Mouse (Mus musculus): Measurements from ENCODE around the gene Actl11. TPM values are rescaled to one million over a fixed set of nuclear protein-coding genes. Genes with fewer than 3 reads are reported as not detected.

The Actl11 gene
- polyA plus RNA-seq, 1 experiment from 2014 or later, result not detected

GRCm38 (mm10) chr9:107964681-107965080 lies 36.4 kb downstream of the Actl11 start:
- Histone ChIP-seq H3K4me1 (no peaks in the 10 kb centered on the region), H3K4me2 (no peak overlapping the region), H3K4me3 (replicated peaks) (no peak overlapping the region), H3K36me3 (peaks cover 5% of the 10 kb centered on the region; the same call in 1 of the 2 replicates), H3K27ac (no peak overlapping the region), H3K9me3 (no peaks in the 10 kb centered on the region), H3K27me3 (replicated peaks) (no peaks in the 10 kb centered on the region), H3K9ac (no peak overlapping the region)
- ATAC-seq (ENCODE audit: insufficient read depth, low FRiP score, low read depth), result no peak
- 89% methylated on average over 9 of the region's 9 CpGs for WGBS

- ATAC-seq (ENCODE audit: insufficient read depth, low FRiP score, low read depth), result no peak
- 81% methylated on average over 10 of the region's 10 CpGs for WGBS
- no peak overlapping the region for H3K27ac ChIP-seq
- peaks cover 12% of the 10 kb centered on the region; the same call in 1 of the 2 replicates for H3K36me3 ChIP-seq
- no peaks in the 10 kb centered on the region for H3K9me3 ChIP-seq
- no peaks in the 10 kb centered on the region for H3K4me1 ChIP-seq
- H3K9ac ChIP-seq, result no peak overlapping the region
- H3K4me3 ChIP-seq (replicated peaks), result no peak overlapping the region
- H3K27me3 ChIP-seq (replicated peaks), result no peaks in the 10 kb centered on the region
- H3K4me2 ChIP-seq, result no peak overlapping the region
Observed at GRCm38 (mm10) chr9:107966676-107967075, 38.4 kb downstream of the Actl11 start.

GRCm38 (mm10) chr9:107967437-107967836 lies 39.2 kb downstream of the Actl11 start:
- Histone ChIP-seq H3K9ac (no peak overlapping the region), H3K36me3 (peaks cover 12% of the 10 kb centered on the region; the same call in 1 of the 2 replicates), H3K4me2 (no peak overlapping the region), H3K4me3 (replicated peaks) (no peak overlapping the region), H3K4me1 (no peaks in the 10 kb centered on the region), H3K27me3 (replicated peaks) (no peaks in the 10 kb centered on the region), H3K27ac (no peak overlapping the region), H3K9me3 (no peaks in the 10 kb centered on the region)
- no peak for ATAC-seq (ENCODE audit: insufficient read depth, low FRiP score, low read depth)
- WGBS, result 80% methylated on average over 6 of the region's 6 CpGs

- Histone ChIP-seq H3K4me1 (no peaks in the 10 kb centered on the region), H3K27ac (no peak overlapping the region), H3K27me3 (replicated peaks) (no peaks in the 10 kb centered on the region), H3K36me3 (peaks cover 12% of the 10 kb centered on the region; the same call in 1 of the 2 replicates), H3K9me3 (no peaks in the 10 kb centered on the region), H3K9ac (no peak overlapping the region), H3K4me3 (replicated peaks) (no peak overlapping the region), H3K4me2 (no peak overlapping the region)
- 85% methylated on average over 7 of the region's 7 CpGs for WGBS
- ATAC-seq (ENCODE audit: insufficient read depth, low FRiP score, low read depth), result no peak
Observed at GRCm38 (mm10) chr9:107968531-107968930, 40.3 kb downstream of the Actl11 start.

GRCm38 (mm10) chr9:107970311-107970710 lies 42.0 kb downstream of the Actl11 start:
- no peak for ATAC-seq (ENCODE audit: insufficient read depth, low FRiP score, low read depth)
- 79% methylated on average over 5 of the region's 5 CpGs for WGBS

GRCm38 (mm10) chr9:107971690-107972541 lies 43.6 kb downstream of the Actl11 start:
- Histone ChIP-seq H3K27me3 (replicated peaks) (no peaks in the 10 kb centered on the region), H3K4me1 (peaks cover 4% of the 10 kb centered on the region; the same call in 1 of the 2 replicates), H3K4me3 (replicated peaks) (no peak overlapping the region), H3K4me2 (no peak overlapping the region), H3K9ac (no peak overlapping the region), H3K9me3 (no peaks in the 10 kb centered on the region), H3K27ac (no peak overlapping the region), H3K36me3 (peaks cover 12% of the 10 kb centered on the region; the same call in 1 of the 2 replicates)
- peak; percentile 78 for ATAC-seq (ENCODE audit: insufficient read depth, low FRiP score, low read depth)
- WGBS, result 64% methylated on average over 8 of the region's 8 CpGs

More at GRCm38 (mm10) chr9:107970311-107970710, 42.0 kb downstream of the Actl11 start:
- H3K9me3 ChIP-seq, result no peaks in the 10 kb centered on the region
- H3K4me1 ChIP-seq, result no peaks in the 10 kb centered on the region
- no peak overlapping the region for H3K9ac ChIP-seq
- H3K27me3 ChIP-seq (replicated peaks), result no peaks in the 10 kb centered on the region
- H3K4me2 ChIP-seq, result no peak overlapping the region
- H3K4me3 ChIP-seq (replicated peaks), result no peak overlapping the region
- H3K27ac ChIP-seq, result no peak overlapping the region
- peaks cover 12% of the 10 kb centered on the region; the same call in 1 of the 2 replicates for H3K36me3 ChIP-seq

GRCm38 (mm10) chr9:107974491-107975171 lies 46.4 kb downstream of the Actl11 start:
- Histone ChIP-seq H3K36me3 (peaks cover 9% of the 10 kb centered on the region; the same call in 1 of the 2 replicates), H3K9me3 (no peaks in the 10 kb centered on the region), H3K27ac (peak overlapping the region; percentile 73; the same call in 1 of the 2 replicates), H3K27me3 (replicated peaks) (no peaks in the 10 kb centered on the region), H3K4me1 (peaks cover 4% of the 10 kb centered on the region; the same call in 1 of the 2 replicates), H3K4me3 (replicated peaks) (no peak overlapping the region), H3K4me2 (no peak overlapping the region), H3K9ac (no peak overlapping the region)
- peak; percentile 67; the same call in 1 of the 2 replicates for ATAC-seq (ENCODE audit: insufficient read depth, low FRiP score, low read depth)
- 72% methylated on average over 10 of the region's 10 CpGs for WGBS

GRCm38 (mm10) chr9:107975399-107976386 lies 47.4 kb downstream of the Actl11 start, which contains the start of gene Uba7:
TSS of gene Uba7 (plus strand) at chr9:107975505.
- no peaks in the 10 kb centered on the region for H3K9me3 ChIP-seq
- H3K27me3 ChIP-seq (replicated peaks), result no peaks in the 10 kb centered on the region
- peaks cover 3% of the 10 kb centered on the region; the same call in 1 of the 2 replicates for H3K36me3 ChIP-seq
- peak within 1 kb of the TSS; percentile 45 for H3K4me2 ChIP-seq
- peak within 1 kb of the TSS; percentile 27 for H3K4me3 ChIP-seq (replicated peaks)
- 54% methylated on average over 12 of the region's 12 CpGs for WGBS
- peak within 1 kb of the TSS; percentile 73 for H3K27ac ChIP-seq
- peaks cover 7% of the 10 kb centered on the region for H3K4me1 ChIP-seq
- ATAC-seq (ENCODE audit: insufficient read depth, low FRiP score, low read depth), result peak; percentile 85
- H3K9ac ChIP-seq, result no peak within 1 kb of the TSS

GRCm38 (mm10) chr9:107978815-107979214 lies 50.5 kb downstream of the Actl11 start:
- H3K9ac ChIP-seq, result no peak overlapping the region

More at GRCm38 (mm10) chr9:107978815-107979214, 50.5 kb downstream of the Actl11 start:
- Histone ChIP-seq H3K4me3 (replicated peaks) (no peak overlapping the region), H3K36me3 (no peaks in the 10 kb centered on the region), H3K9me3 (no peaks in the 10 kb centered on the region), H3K4me2 (no peak overlapping the region), H3K27me3 (replicated peaks) (no peaks in the 10 kb centered on the region), H3K4me1 (peaks cover 31% of the 10 kb centered on the region), H3K27ac (no peak overlapping the region)
- WGBS, result 87% methylated on average over 12 of the region's 12 CpGs
- no peak for ATAC-seq (ENCODE audit: insufficient read depth, low FRiP score, low read depth)
